Mouse (Mus musculus): ENCODE data around the gene Pnpla7. TPM values are rescaled to one million over a fixed set of nuclear protein-coding genes. Genes with fewer than 3 reads are reported as not detected.

Gene Pnpla7
- total and polyA plus RNA-seq, 3 experiments: 5.2 to 38.6 (median 33.9) TPM

DNA sequence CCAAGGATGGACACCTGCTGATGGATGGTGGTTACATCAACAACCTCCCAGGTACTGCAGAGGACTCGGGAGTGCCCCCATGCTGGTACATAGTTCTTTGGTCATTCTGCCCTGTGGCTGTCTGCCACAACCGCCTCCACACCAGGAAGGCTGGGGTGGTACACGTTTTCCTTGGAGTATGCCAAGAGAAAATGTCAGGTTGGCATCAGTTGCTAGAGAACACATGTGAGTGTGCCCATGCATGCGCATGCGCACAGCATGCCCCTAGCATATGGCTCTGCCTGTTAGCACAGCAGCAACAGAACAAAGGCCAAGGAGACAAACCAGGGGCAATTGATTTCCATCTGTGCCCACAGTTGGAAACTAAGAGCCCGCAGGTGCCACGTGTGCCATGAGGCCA is 75.1 kb downstream of the Pnpla7 start:
- TF ChIP-seq TAL1 (conservative IDR thresholded peaks at IDR 0.05; ENCODE audit: low read depth, low read length) (no peak), GATA2 (IDR thresholded peaks at IDR 0.05; ENCODE audit: borderline replicate concordance, low read depth, low read length) (no peak), POLR2AphosphoS5 (IDR thresholded peaks at IDR 0.05; ENCODE audit: insufficient replicate concordance, low read depth, low read length) (no peak), GATA1 (IDR thresholded peaks at IDR 0.05; ENCODE audit: borderline replicate concordance, low read length) (no peak), CTCF (IDR thresholded peaks at IDR 0.05; ENCODE audit: low read depth, low read length) (no peak)
- no peak for ATAC-seq (ENCODE audit: extremely low read depth, insufficient number of reproducible peaks, low FRiP score, poor library complexity, severe bottlenecking)
- Histone ChIP-seq H3K27me3 (ENCODE audit: insufficient read depth, low read length) (no peaks in the 10 kb centered on the region), H3K4me3 (ENCODE audit: low read depth, low read length) (no peak overlapping the region), H3K36me3 (replicated peaks) (peaks cover 75% of the 10 kb centered on the region), H3K9me3 (replicated peaks) (no peaks in the 10 kb centered on the region), H3K4me1 (ENCODE audit: insufficient read depth, low read depth, low read length) (peaks cover 12% of the 10 kb centered on the region)
- DNase-seq (ENCODE audit: low spot score): no peak

DNA sequence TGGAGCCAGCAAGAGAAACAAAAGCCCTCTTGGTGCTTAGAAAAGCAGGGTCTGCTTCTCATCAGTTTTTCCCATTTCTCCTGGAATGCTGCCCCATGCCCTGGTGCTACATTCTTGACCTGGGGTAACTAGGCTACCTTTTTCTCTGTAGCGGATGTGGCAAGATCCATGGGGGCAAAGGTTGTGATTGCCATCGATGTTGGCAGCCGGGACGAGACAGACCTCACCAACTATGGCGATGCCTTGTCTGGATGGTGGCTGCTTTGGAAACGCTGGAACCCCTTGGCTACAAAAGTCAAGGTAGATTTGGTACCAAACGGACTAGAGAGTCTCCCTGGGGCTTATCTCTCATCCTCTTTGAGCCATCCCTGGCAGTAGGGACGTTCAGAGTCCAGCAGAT is 75.6 kb downstream of the Pnpla7 start:
- H3K27me3 ChIP-seq (ENCODE audit: insufficient read depth, low read length): no peaks in the 10 kb centered on the region
- peaks cover 78% of the 10 kb centered on the region for H3K36me3 ChIP-seq (replicated peaks)
- TF ChIP-seq TAL1 (conservative IDR thresholded peaks at IDR 0.05; ENCODE audit: low read depth, low read length) (no peak), POLR2AphosphoS5 (IDR thresholded peaks at IDR 0.05; ENCODE audit: insufficient replicate concordance, low read depth, low read length) (no peak), GATA1 (IDR thresholded peaks at IDR 0.05; ENCODE audit: borderline replicate concordance, low read length) (no peak), GATA2 (IDR thresholded peaks at IDR 0.05; ENCODE audit: borderline replicate concordance, low read depth, low read length) (no peak), CTCF (IDR thresholded peaks at IDR 0.05; ENCODE audit: low read depth, low read length) (no peak)
- DNase-seq (ENCODE audit: low spot score) (no peak), ATAC-seq (ENCODE audit: extremely low read depth, insufficient number of reproducible peaks, low FRiP score, poor library complexity, severe bottlenecking) (no peak)
- no peak overlapping the region for H3K4me3 ChIP-seq (ENCODE audit: low read depth, low read length)
- H3K9me3 ChIP-seq (replicated peaks): no peaks in the 10 kb centered on the region
- H3K4me1 ChIP-seq (ENCODE audit: insufficient read depth, low read depth, low read length): peaks cover 12% of the 10 kb centered on the region

- ATAC-seq (ENCODE audit: extremely low read depth, insufficient number of reproducible peaks, low FRiP score, poor library complexity, severe bottlenecking): no peak
- H3K36me3 ChIP-seq (replicated peaks): peaks cover 83% of the 10 kb centered on the region
Measured at GRCm38 (mm10) chr2:25053101-25053500, 77.3 kb downstream of the Pnpla7 start.

GRCm38 (mm10) chr2:25054221-25055067 is 78.6 kb downstream of the Pnpla7 start, which contains the start of gene Nsmf:
Nsmf (plus strand) TSS chr2:25054355.
- H3K36me3 ChIP-seq (replicated peaks): peaks cover 85% of the 10 kb centered on the region
- peak within 1 kb of the TSS; percentile 77 for H3K4me3 ChIP-seq (ENCODE audit: low read depth, low read length)
- H3K9me3 ChIP-seq (replicated peaks): no peaks in the 10 kb centered on the region
- TF ChIP-seq GATA2 (IDR thresholded peaks at IDR 0.05; ENCODE audit: borderline replicate concordance, low read depth, low read length): no peak
- TF ChIP-seq POLR2AphosphoS5 (IDR thresholded peaks at IDR 0.05; ENCODE audit: insufficient replicate concordance, low read depth, low read length): no peak
- no peak for TF ChIP-seq CTCF (IDR thresholded peaks at IDR 0.05; ENCODE audit: low read depth, low read length)
- no peak for TF ChIP-seq GATA1 (IDR thresholded peaks at IDR 0.05; ENCODE audit: borderline replicate concordance, low read length)
- no peak for TF ChIP-seq TAL1 (conservative IDR thresholded peaks at IDR 0.05; ENCODE audit: low read depth, low read length)
- ATAC-seq (ENCODE audit: extremely low read depth, insufficient number of reproducible peaks, low FRiP score, poor library complexity, severe bottlenecking) (peak; percentile 81), DNase-seq (ENCODE audit: low spot score) (peak; percentile 85)
- H3K27me3 ChIP-seq (ENCODE audit: insufficient read depth, low read length): no peaks in the 10 kb centered on the region; the same call in 1 of the 2 replicates
- H3K4me1 ChIP-seq (ENCODE audit: insufficient read depth, low read depth, low read length): peaks cover 22% of the 10 kb centered on the region

More at GRCm38 (mm10) chr2:25053101-25053500, 77.3 kb downstream of the Pnpla7 start:
- H3K4me3 ChIP-seq (ENCODE audit: low read depth, low read length): no peak overlapping the region
- no peaks in the 10 kb centered on the region; the same call in 1 of the 2 replicates for H3K27me3 ChIP-seq (ENCODE audit: insufficient read depth, low read length)
- no peaks in the 10 kb centered on the region for H3K9me3 ChIP-seq (replicated peaks)
- peaks cover 15% of the 10 kb centered on the region for H3K4me1 ChIP-seq (ENCODE audit: insufficient read depth, low read depth, low read length)
- TF ChIP-seq TAL1 (conservative IDR thresholded peaks at IDR 0.05; ENCODE audit: low read depth, low read length) (no peak), GATA1 (IDR thresholded peaks at IDR 0.05; ENCODE audit: borderline replicate concordance, low read length) (no peak), CTCF (IDR thresholded peaks at IDR 0.05; ENCODE audit: low read depth, low read length) (no peak), POLR2AphosphoS5 (IDR thresholded peaks at IDR 0.05; ENCODE audit: insufficient replicate concordance, low read depth, low read length) (no peak), GATA2 (IDR thresholded peaks at IDR 0.05; ENCODE audit: borderline replicate concordance, low read depth, low read length) (no peak)
- DNase-seq (ENCODE audit: low spot score): no peak

- H3K27me3 ChIP-seq (ENCODE audit: insufficient read depth, low read length): no peaks in the 10 kb centered on the region; the same call in 1 of the 2 replicates
- DNase-seq (ENCODE audit: low spot score) (no peak), ATAC-seq (ENCODE audit: extremely low read depth, insufficient number of reproducible peaks, low FRiP score, poor library complexity, severe bottlenecking) (no peak)
- H3K36me3 ChIP-seq (replicated peaks): peaks cover 85% of the 10 kb centered on the region
- peak overlapping the region; percentile 77 for H3K4me3 ChIP-seq (ENCODE audit: low read depth, low read length)
- H3K4me1 ChIP-seq (ENCODE audit: insufficient read depth, low read depth, low read length): peaks cover 22% of the 10 kb centered on the region
- TF ChIP-seq CTCF (IDR thresholded peaks at IDR 0.05; ENCODE audit: low read depth, low read length) (no peak), GATA2 (IDR thresholded peaks at IDR 0.05; ENCODE audit: borderline replicate concordance, low read depth, low read length) (no peak), TAL1 (conservative IDR thresholded peaks at IDR 0.05; ENCODE audit: low read depth, low read length) (no peak), POLR2AphosphoS5 (IDR thresholded peaks at IDR 0.05; ENCODE audit: insufficient replicate concordance, low read depth, low read length) (no peak), GATA1 (IDR thresholded peaks at IDR 0.05; ENCODE audit: borderline replicate concordance, low read length) (no peak)
- no peaks in the 10 kb centered on the region for H3K9me3 ChIP-seq (replicated peaks)
Measured at GRCm38 (mm10) chr2:25055068-25055405, 79.2 kb downstream of the Pnpla7 start.

- Histone ChIP-seq H3K27me3 (ENCODE audit: insufficient read depth, low read length) (no peaks in the 10 kb centered on the region; the same call in 1 of the 2 replicates), H3K4me1 (ENCODE audit: insufficient read depth, low read depth, low read length) (peaks cover 23% of the 10 kb centered on the region), H3K36me3 (replicated peaks) (peaks cover 85% of the 10 kb centered on the region), H3K4me3 (ENCODE audit: low read depth, low read length) (peak overlapping the region; percentile 77; the same call in 1 of the 2 replicates), H3K9me3 (replicated peaks) (no peaks in the 10 kb centered on the region)
- no peak for DNase-seq (ENCODE audit: low spot score)
- ATAC-seq (ENCODE audit: extremely low read depth, insufficient number of reproducible peaks, low FRiP score, poor library complexity, severe bottlenecking): no peak
- TF ChIP-seq CTCF (IDR thresholded peaks at IDR 0.05; ENCODE audit: low read depth, low read length): no peak
- no peak for TF ChIP-seq GATA2 (IDR thresholded peaks at IDR 0.05; ENCODE audit: borderline replicate concordance, low read depth, low read length)
- TF ChIP-seq POLR2AphosphoS5 (IDR thresholded peaks at IDR 0.05; ENCODE audit: insufficient replicate concordance, low read depth, low read length): no peak
- no peak for TF ChIP-seq GATA1 (IDR thresholded peaks at IDR 0.05; ENCODE audit: borderline replicate concordance, low read length)
- no peak for TF ChIP-seq TAL1 (conservative IDR thresholded peaks at IDR 0.05; ENCODE audit: low read depth, low read length)
Measured at GRCm38 (mm10) chr2:25055409-25056155, 79.7 kb downstream of the Pnpla7 start.

Data from G1E (cell line).